In the genomic region with DNA sequence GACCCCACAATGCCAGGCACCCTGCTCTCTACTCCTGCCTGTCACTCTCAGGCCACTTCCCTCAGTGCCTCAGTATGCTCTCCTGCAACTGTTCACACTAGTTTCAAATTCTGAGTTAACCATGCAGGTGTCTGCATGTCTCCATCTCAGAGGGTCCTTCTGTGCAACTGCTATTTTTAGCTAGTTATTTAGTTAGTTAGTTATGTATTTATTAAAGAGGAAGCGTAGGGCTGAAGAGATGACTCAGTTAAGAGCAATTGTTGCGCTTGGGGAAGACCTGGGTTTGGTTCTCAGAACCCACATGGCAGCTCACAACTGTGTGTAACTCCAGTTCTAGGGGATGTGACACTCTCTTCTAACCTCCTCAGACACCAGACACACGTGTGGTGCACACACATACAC, we compare ENCODE assay signal across 15 mouse cellular contexts.
"Had no signal": no experiment of that assay in that cellular context is flagged by ENCODE, and none has a peak within 500 bp of the region (broad histone marks: within the 10 kb centered on the region; RNA-seq: fewer than 3 reads in every experiment).

No protein-coding gene starts in this region.

- DNase-seq: kidney, adult 8-10 months; kidney, postnatal 25 days; lung, adult 18-20 months; lung, postnatal 10 days; lung, postnatal 4 days; right cerebral cortex, postnatal 14 days; thymus, adult 2 months; thymus, postnatal 25 days had no signal

- ATAC-seq: intestine, embryonic 15.5 days; midbrain, embryonic 15.5 days had no signal

- H3K27me3 ChIP-seq: intestine, embryonic 15.5 days; limb, embryonic 12.5 days; midbrain, embryonic 15.5 days; neural tube, embryonic 13.5 days had no signal

- H3K27ac ChIP-seq: left cerebral cortex, adult 2 months; liver, embryonic 14.5 days; midbrain, embryonic 15.5 days; neural tube, embryonic 13.5 days had no signal

- H3K36me3 ChIP-seq: intestine, embryonic 15.5 days; limb, embryonic 12.5 days; midbrain, embryonic 15.5 days; neural tube, embryonic 13.5 days had no signal

- H3K9me3 ChIP-seq: intestine, embryonic 15.5 days; limb, embryonic 12.5 days; midbrain, embryonic 15.5 days; neural tube, embryonic 13.5 days had no signal

- H3K9ac ChIP-seq: intestine, embryonic 15.5 days; limb, embryonic 12.5 days; liver, embryonic 14.5 days; midbrain, embryonic 15.5 days; neural tube, embryonic 13.5 days had no signal

- H3K4me3 ChIP-seq: intestine, embryonic 15.5 days; left cerebral cortex, adult 2 months; limb, embryonic 12.5 days; midbrain, embryonic 15.5 days; neural tube, embryonic 13.5 days had no signal

- H3K4me2 ChIP-seq: intestine, embryonic 15.5 days; limb, embryonic 12.5 days; midbrain, embryonic 11.5 days; midbrain, embryonic 15.5 days; neural tube, embryonic 13.5 days had no signal
